Comparison of ENCODE assay signal across 10 mouse cellular contexts in the genomic region with DNA sequence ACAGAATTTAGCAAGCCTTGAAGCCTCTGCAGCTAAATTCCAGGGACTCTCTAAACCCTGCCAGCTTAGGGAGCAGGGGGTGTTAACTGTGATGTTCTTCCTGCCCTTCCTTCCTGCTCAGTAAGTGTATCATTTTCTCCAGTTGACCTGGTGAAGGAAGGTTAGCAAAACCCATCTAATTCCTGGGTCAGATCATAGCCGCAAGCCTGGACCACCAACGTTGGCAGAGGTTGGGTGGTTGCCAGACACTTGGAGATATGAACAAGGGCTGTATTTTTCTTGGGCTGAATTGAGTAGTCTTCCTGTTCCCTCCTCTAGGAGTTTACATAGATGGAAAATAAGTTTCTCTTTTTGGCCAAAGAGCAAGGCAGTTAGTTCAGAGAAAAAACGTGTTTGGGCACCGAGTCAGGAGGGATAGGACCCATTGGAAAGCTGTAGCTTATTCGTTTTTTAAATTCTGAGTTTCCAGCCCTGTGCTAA.
A peak's percentile ranks its signal among the peaks of the same experiment; 100 is the strongest.
DNase-seq lines count a peak whose midpoint lies in the region; ATAC-seq lines count a peak whose summit lies in the region.
"Had no signal": no experiment of that assay in that cellular context is flagged by ENCODE, and none has a peak within 500 bp of the region (broad histone marks: within the 10 kb centered on the region; RNA-seq: fewer than 3 reads in every experiment).

No protein-coding gene starts in this region.

- H3K9me3 ChIP-seq in embryonic facial prominence, embryonic 15.5 days (replicated peaks), result no peaks in the 10 kb centered on the region

- 0 out of 2 replicates have a peak, but pooled peaks cover 4% of the 10 kb centered on the region for H3K27me3 ChIP-seq in embryonic facial prominence, embryonic 15.5 days

- H3K4me1 ChIP-seq in embryonic facial prominence, embryonic 15.5 days, result peaks cover 15% of the 10 kb centered on the region; the same call in 1 of the 2 replicates

- WGBS in embryonic facial prominence, embryonic 15.5 days, result 11% methylated on average over 5 of the region's 5 CpGs

- peak; percentile 40 to 50 for DNase-seq in heart, adult 18-20 months
- no peak for DNase-seq in heart, postnatal 25 days (ENCODE audit: low spot score)
- DNase-seq in adrenal gland, postnatal 14 days, result peak; percentile 21
- DNase-seq in kidney, postnatal 14 days, result peak; percentile 51
- DNase-seq in skeletal muscle tissue, adult 2 months (ENCODE audit: low read depth, low spot score), result peak; percentile 7
- no peak for DNase-seq in c-Kit-positive CD71-positive TER-119-positive erythroid progenitor cells, embryonic 14.5 days (ENCODE audit: low spot score)

- intact Hi-C loops in heart, postnatal 25 days (cut with DNase I), result no loop called here

- H3K9ac ChIP-seq in embryonic facial prominence, embryonic 15.5 days, result no peak overlapping the region

- H3K36me3 ChIP-seq in embryonic facial prominence, embryonic 15.5 days, result no peaks in the 10 kb centered on the region
- H3K36me3 ChIP-seq: G1E had no signal

- no peak overlapping the region for H3K4me3 ChIP-seq in embryonic facial prominence, embryonic 15.5 days (replicated peaks)
- H3K4me3 ChIP-seq: erythroblast, embryonic 14.5 days had no signal

- H3K4me2 ChIP-seq in embryonic facial prominence, embryonic 15.5 days (replicated peaks), result 0 out of 2 replicates have a peak overlapping the region, but pooled peaks have one; percentile 3

- H3K27ac ChIP-seq in embryonic facial prominence, embryonic 15.5 days (replicated peaks), result 0 out of 2 replicates have a peak overlapping the region, but pooled peaks have one; percentile 14

- ATAC-seq in embryonic facial prominence, embryonic 15.5 days (ENCODE audit: insufficient number of reproducible peaks, low FRiP score, low TSS enrichment, low read depth), result peak; percentile 80
- ATAC-seq in frontal cortex, adult (ENCODE audit: low TSS enrichment), result no peak

Comparison
In these comparisons a context has a peak if more than half of its experiments do, and no peak if none do; other contexts are left out.
1. DNase-seq: peak in heart, adult 18-20 months (2 of 2), adrenal gland, postnatal 14 days (single experiment), kidney, postnatal 14 days (single experiment) and skeletal muscle tissue, adult 2 months (single experiment); none in heart, postnatal 25 days (single experiment) and c-Kit-positive CD71-positive TER-119-positive erythroid progenitor cells, embryonic 14.5 days (single experiment).